Mouse (Mus musculus) testis, adult 2 months (tissue): ENCODE results near the gene Plxdc1.

Source experiments
- CTCF ChIP-seq: fragments of 200-500 bp; IDR thresholded peaks from 2 replicates; pipeline ENCODE4 v1.5.1; 2012; ENCODE audit warnings: low read depth, mild to moderate bottlenecking, inconsistent platforms, low read length, moderate library complexity; ENCODE audit not compliant: control insufficient read depth, insufficient read depth, insufficient replicate concordance
- POLR2A ChIP-seq: fragments of 200-500 bp; IDR thresholded peaks from 2 replicates; pipeline ENCODE4 v1.6.1; 2012; ENCODE audit warnings: low read depth, mild to moderate bottlenecking, inconsistent platforms, low read length, moderate library complexity; ENCODE audit not compliant: control insufficient read depth

DNA sequence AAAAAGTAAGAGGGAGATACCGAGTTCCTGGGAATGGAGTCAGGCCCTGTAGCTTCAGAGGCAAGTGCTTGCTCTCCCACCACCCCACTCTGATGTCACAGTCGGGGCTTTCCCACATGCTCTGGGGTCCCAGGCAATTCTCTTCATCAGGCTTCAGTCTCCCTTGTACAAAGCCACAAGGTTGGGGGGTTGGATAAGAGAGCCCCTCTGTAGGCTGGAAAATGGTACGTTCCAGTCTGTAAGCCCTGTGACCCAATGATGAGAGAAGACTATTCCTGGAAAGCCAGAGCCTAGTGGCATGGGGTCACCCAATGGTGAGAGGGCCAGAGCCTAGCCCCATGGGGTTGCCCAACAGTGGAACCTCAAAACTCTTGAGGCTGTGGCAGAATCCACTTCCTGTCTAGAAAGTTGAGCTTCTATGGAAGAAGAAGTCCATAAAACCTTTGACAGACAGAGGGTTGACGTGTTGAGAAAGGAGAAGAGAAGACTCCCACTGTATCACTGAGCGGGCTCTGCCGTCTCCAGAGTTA, 70.2 kb downstream of the Plxdc1 start:
- TF ChIP-seq CTCF, result no peak
- TF ChIP-seq POLR2A, result no peak
